Mouse (Mus musculus): ENCODE measurements at regions not wholly inside any gene's neighbourhood (a gene's known extent, or its start where the extent isn't known, plus 50 kb on each side); places are given as distances from the start of the nearest gene placed in this dataset.

- 64% methylated on average over 6 of the region's 6 CpGs for WGBS (ENCODE audit: insufficient replicate concordance)
- H3K4me3 ChIP-seq (ENCODE audit: low read depth, low read length), result no peak overlapping the region
- H3K36me3 ChIP-seq (ENCODE audit: control insufficient read depth, insufficient read depth, low read length), result no peaks in the 10 kb centered on the region
- H3K27ac ChIP-seq (ENCODE audit: low read depth, low read length), result no peak overlapping the region
- no peak overlapping the region for H3K4me2 ChIP-seq
- no peak for ATAC-seq (replicated peaks; ENCODE audit: insufficient number of reproducible peaks, low FRiP score, low TSS enrichment)
- no peaks in the 10 kb centered on the region for H3K4me1 ChIP-seq (ENCODE audit: control insufficient read depth, insufficient read depth, low read length)
- H3K9me3 ChIP-seq (replicated peaks; ENCODE audit: control insufficient read depth, low read length), result no peaks in the 10 kb centered on the region
- no peak overlapping the region for H3K9ac ChIP-seq (ENCODE audit: low read depth, low read length)
- no peaks in the 10 kb centered on the region for H3K27me3 ChIP-seq (ENCODE audit: control insufficient read depth, insufficient read depth, low read length)
These were observed 59.7 kb upstream of the Slc8a1 start for GRCm38 (mm10) chr17:81797827-81798376.

DNA sequence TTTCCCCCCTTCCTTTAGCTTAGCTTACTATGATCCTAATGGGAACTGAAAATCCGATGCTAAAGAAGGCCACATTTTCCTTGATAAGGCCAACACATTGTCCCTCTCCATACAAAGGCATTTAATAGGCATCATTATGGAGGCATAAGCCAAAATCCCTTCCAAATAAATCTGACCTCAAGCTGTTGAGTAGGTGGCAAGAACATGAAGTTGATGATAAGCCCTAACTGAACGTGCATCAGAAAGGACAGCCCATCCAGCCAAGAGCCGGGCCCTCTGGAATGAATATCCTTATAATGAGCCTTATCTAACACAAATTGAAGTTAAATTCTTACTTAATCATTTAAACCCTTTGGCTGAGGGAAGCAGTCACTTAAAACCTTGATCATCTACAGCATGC, 50.6 kb upstream of the Slc8a1 start:
- ATAC-seq (replicated peaks; ENCODE audit: insufficient number of reproducible peaks, low FRiP score, low TSS enrichment), result no peak
- H3K9me3 ChIP-seq (replicated peaks; ENCODE audit: control insufficient read depth, low read length), result no peaks in the 10 kb centered on the region
- no peaks in the 10 kb centered on the region for H3K36me3 ChIP-seq (ENCODE audit: control insufficient read depth, insufficient read depth, low read length)
- no peak overlapping the region for H3K9ac ChIP-seq (ENCODE audit: low read depth, low read length)
- H3K27ac ChIP-seq (ENCODE audit: low read depth, low read length), result no peak overlapping the region
- H3K4me3 ChIP-seq (ENCODE audit: low read depth, low read length), result no peak overlapping the region
- WGBS (ENCODE audit: insufficient replicate concordance), result 73% methylated on average over 3 of the region's 3 CpGs
- H3K27me3 ChIP-seq (ENCODE audit: control insufficient read depth, insufficient read depth, low read length), result no peaks in the 10 kb centered on the region
- H3K4me2 ChIP-seq, result no peak overlapping the region
- H3K4me1 ChIP-seq (ENCODE audit: control insufficient read depth, insufficient read depth, low read length), result 0 out of 2 replicates have a peak, but pooled peaks cover 2% of the 10 kb centered on the region

All from heart, embryonic 11.5 days (tissue).